Mouse (Mus musculus) brown adipose tissue, adult 24 weeks (tissue): ENCODE measurements at regions not wholly inside any gene's neighbourhood (a gene's known extent, or its start where the extent isn't known, plus 50 kb on each side); places are given as distances from the start of the nearest gene placed in this dataset.
A peak's percentile ranks its signal among the peaks of the same experiment; 100 is the strongest.

ENCODE experiments used
- H3K27ac ChIP-seq: fragments of 200-500 bp; replicated peaks from 2 replicates; pipeline ENCODE4 v1.5.1; 2012; ENCODE audit warnings: low read depth, mild to moderate bottlenecking, low read length
- H3K4me1 ChIP-seq: fragments of 200-500 bp; 2 replicates; pipeline ENCODE4 v1.6.1; 2012; ENCODE audit warnings: low read length, mixed read lengths; ENCODE audit not compliant: control insufficient read depth, insufficient read depth, insufficient read length
- H3K4me3 ChIP-seq: fragments of 200-500 bp; 2 replicates; pipeline ENCODE4 v1.5.1; 2012; ENCODE audit warnings: low read depth, mild to moderate bottlenecking, low read length, moderate library complexity; ENCODE audit not compliant: insufficient read depth

DNA sequence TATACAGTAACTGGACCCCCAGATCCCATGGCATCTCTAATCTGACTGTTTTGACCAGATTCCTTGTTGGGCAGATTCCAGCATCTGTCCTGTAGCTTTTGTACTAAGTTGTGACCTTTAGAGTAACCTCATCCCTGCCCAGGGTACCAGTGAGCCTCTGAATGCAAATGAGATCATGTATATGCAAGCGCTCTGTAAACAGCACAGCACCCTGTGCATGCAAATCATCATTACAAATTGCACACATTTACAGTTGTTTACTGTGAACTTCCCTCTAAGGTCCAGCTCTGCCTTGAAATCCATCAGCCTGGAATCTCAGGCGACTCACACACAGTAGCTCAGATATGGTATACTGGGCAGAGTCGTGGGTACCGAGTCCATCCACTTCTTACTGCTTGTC lies 258.6 kb upstream of the Dusp10 start:
- H3K4me1 ChIP-seq = no peaks in the 10 kb centered on the region
- H3K4me3 ChIP-seq = no peak overlapping the region
- no peak overlapping the region for H3K27ac ChIP-seq

DNA sequence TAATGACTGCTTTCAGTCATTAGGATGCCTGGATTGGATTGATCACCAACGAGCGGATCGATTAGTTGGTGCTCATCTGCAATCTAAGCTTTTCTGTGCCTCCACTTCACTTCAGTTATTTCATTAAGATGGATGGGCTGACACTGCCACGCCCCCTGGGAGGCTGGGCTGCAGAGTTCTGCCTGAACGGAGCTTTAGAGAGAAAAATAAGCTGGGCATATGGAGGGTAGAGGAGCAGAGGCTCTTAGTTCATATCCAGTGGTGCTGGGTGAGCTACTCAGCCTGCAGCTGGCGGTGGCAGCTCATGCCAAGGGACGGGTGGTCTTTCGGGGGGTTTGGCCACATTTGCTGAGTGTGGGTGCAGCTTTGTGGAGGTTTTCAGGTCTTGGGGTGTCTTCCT lies 256.4 kb upstream of the Dusp10 start:
- no peak overlapping the region for H3K4me3 ChIP-seq
- H3K4me1 ChIP-seq = no peaks in the 10 kb centered on the region
- no peak overlapping the region for H3K27ac ChIP-seq

DNA sequence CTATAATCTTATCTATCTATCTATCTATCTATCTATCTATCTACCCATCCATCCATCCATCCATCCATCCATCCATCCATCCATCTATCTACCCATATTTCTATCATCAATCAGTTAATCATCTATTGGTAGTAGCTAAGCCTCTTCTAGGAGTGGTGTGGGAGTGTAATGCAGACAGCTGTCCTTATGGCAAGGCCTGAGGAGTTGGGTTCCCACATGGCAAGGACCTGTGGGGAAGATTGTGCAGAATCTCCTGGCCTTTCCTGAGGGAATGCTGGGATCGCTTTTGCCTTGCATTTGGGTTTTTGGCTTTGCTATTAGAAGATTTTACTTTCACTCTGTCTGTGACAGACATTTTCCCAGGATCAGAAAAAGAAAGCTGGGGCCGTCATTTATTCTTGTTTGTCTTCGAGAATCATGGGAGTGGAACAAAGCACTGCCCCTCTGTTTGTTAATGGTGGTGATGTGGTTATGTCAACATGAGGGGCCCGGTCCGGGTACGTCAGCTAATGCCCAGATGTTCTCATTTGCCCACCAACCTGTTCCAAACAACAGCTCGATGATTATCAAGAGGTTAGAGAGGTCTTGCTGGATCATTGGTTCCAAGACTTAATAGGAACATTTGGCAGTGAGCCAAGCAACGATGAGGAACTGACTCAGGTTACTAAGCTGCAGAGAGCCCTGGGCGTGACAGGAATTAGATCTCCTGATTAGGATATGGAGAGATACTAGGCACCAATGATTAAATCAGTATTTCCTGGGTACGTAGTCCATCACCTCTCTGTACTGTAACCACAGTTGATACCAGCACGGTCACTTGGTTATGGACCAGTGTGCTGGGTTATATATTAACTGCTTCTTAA lies 249.0 kb upstream of the Dusp10 start:
- no peak overlapping the region for H3K27ac ChIP-seq
- no peak overlapping the region for H3K4me3 ChIP-seq
- H3K4me1 ChIP-seq = no peaks in the 10 kb centered on the region

DNA sequence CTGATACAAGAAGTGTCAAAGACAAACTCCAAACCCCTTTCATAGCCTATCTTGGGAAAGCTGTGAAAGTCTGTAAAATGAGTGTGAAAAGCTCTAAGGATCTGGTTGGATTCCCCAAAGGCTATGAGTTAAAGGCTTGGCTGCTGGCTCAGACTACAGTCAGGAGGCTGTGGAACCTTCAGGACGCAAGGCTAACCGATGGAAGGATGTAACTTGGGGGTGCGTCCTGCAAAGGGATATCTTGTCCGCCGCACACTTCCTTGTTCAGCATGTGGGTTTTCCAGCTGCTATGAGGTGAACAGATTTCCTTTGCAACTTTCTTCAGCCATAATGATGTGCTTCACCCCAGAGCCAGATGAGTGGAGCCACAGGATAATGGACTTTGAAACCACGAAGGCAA lies 240.3 kb upstream of the Dusp10 start:
- Histone ChIP-seq H3K4me3 (no peak overlapping the region), H3K27ac (no peak overlapping the region), H3K4me1 (no peaks in the 10 kb centered on the region)

DNA sequence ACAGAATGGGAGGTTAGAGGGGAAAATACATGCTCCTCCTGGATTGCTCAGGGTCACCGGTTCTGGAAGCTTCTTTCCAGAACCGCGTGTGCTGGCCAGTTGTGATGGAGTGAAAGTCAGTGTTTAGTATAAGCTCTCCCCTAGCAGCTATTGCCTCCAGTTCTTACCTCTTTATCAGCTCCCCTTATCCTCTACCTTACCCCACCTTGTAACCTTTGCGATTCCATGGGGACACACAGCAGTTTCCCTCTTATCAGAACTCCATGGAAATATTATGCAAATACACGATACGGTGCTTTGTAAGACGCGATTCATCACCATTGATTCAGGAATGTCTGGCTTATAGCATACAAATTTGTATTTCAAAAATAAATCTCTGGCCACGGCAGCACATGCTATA lies 232.9 kb upstream of the Dusp10 start:
- Histone ChIP-seq H3K4me3 (no peak overlapping the region), H3K4me1 (no peaks in the 10 kb centered on the region), H3K27ac (no peak overlapping the region)

DNA sequence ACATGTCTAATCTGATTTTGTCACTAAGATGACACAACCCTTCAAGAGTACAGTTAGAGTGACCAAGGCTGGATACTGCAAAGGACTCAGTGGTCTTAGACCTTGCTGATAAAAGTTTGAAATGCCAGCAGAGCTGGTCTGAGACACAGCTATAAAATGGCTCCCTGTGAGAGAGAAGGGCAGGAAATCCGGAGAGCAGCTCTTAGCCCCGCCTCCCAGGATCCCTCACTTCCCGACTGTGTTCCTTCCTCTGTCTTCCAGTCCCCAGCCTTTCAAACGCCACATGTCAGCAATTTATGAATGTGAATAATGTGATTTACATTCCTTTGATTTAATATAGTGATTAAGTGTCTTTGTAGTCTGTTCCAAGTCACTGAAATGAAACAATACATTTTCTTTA lies 232.3 kb upstream of the Dusp10 start:
- Histone ChIP-seq H3K4me3 (no peak overlapping the region), H3K4me1 (no peaks in the 10 kb centered on the region)

DNA sequence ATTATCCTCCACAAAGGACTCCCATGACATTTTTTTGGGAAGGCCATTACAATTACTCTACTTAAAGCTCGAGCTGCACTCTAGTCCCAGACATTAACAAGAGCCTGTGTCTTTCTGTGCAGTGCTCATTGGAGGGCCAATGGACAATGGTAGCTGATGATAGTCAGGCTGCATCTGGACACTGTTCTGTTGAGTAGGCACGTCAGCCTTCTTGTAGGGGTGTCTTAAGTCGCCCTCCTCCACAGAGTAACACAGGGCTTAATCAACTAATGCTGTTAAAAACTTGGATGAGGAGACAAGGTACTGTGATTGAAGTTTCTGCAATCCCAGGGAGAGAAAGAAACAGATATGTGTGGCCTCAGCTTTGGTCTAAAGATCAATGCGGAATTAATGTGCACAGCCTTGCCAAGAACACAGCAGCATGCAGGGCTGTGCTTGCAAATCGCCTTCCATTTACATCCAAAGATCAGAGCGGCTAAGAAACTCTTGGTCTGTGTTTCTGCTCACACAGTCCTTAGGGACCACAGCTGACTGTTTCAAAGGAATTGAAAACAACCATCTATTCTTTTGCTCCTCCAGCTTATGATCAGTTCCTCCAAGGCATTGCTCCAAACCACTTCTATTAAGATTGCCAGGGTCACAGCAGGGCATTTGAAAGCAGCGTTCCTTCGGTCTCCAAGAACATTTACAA lies 229.5 kb upstream of the Dusp10 start:
- Histone ChIP-seq H3K4me1 (no peaks in the 10 kb centered on the region), H3K27ac (no peak overlapping the region), H3K4me3 (no peak overlapping the region)

More for the DNA sequence above, 232.3 kb upstream of the Dusp10 start:
- H3K27ac ChIP-seq = no peak overlapping the region

DNA sequence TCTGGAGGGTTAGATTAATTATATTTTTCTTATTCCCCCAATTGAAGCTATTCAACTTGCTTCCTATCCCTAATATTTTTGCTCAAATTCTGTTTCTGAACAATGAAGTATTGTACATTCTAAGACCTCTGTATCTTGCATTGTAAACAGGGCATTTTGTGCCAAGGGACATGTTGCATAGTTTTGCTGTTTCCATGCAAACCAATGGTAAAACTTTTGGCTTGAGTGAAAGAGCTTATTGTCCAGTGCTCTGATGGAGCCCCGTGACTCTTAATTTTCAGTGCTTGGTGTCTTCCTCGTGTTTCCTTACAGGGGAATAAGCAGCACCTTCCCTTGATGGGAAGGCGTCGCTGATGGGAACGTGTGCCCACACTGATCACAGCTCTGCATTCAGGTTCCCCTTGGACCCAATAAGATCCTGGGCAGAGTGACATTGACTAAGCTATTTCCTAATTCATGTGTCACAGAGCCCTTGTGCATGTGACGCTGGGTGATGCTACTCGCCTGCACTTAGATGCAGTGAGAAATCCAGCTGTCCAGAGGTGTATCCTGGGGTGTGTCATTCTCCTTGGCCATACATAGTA lies 220.8 kb upstream of the Dusp10 start:
- H3K27ac ChIP-seq = no peak overlapping the region
- no peaks in the 10 kb centered on the region for H3K4me1 ChIP-seq
- no peak overlapping the region for H3K4me3 ChIP-seq

DNA sequence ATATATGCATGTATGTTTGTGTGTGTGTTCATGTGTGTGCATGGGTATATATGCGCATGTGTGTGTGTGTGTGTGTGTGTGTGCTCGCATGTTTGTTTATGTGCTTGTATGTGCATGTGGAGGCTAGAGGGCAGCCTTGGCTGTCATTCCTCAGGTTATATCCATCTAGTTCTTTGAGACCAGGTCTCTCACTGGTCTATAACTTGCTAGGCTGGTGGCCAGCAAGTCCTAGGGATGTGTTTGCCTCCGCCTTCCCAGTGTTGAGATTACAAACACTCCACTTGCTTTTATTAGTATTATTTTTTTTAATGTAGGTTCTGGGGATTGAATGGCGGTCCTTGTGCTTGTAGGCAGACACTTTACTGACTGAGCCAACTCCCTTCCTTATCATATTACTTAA lies 219.8 kb upstream of the Dusp10 start:
- no peak overlapping the region for H3K4me3 ChIP-seq
- H3K4me1 ChIP-seq = no peaks in the 10 kb centered on the region
- H3K27ac ChIP-seq = no peak overlapping the region

DNA sequence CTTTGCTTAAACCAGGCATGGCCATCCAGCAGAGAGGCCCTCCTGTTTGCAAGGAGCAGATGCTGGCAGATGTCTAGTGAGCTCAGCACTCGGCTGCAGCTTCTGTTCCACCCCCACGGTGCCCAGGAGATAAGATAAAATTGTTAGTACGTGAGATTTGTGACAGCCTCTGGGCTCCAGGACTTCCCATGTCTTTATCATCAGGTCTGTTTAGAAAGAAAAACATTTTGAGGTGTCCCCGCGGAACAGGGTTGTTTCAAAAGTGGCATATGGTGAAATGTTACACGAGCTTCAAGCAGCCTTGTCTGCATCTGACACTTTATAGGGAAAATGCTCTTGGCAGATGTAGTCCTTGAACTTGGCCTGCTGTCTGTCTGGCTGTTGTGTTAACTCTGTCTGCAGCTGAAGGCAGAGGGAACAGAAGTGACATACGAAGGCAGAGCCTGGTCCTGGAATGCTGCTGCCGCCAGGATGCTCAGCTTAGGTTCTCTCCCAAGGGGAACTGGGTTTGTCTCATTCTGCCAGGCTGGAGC lies 219.1 kb upstream of the Dusp10 start:
- Histone ChIP-seq H3K4me1 (no peaks in the 10 kb centered on the region), H3K4me3 (no peak overlapping the region), H3K27ac (no peak overlapping the region)

DNA sequence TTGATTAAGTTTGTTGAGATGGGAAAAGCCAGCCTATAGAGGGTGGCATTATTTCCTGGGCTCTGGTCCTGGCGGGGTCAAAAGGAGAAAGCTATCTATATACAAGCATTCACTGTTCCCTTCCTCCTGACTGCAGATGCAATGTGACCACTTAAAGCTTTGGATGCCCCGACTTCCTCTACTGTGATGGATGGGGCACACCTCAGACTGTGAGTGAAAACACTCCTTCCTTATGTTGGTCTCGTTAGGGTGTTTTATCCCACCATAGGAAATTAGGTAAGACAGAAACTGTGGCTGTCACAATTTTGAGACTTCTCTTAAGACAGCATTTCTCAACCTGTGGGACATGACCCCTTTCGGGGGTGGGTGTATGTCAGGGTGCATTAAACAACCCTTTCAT lies 210.8 kb upstream of the Dusp10 start:
- no peak overlapping the region for H3K4me3 ChIP-seq
- peaks cover 6% of the 10 kb centered on the region; the same call in 1 of the 2 replicates for H3K4me1 ChIP-seq
- H3K27ac ChIP-seq = no peak overlapping the region

DNA sequence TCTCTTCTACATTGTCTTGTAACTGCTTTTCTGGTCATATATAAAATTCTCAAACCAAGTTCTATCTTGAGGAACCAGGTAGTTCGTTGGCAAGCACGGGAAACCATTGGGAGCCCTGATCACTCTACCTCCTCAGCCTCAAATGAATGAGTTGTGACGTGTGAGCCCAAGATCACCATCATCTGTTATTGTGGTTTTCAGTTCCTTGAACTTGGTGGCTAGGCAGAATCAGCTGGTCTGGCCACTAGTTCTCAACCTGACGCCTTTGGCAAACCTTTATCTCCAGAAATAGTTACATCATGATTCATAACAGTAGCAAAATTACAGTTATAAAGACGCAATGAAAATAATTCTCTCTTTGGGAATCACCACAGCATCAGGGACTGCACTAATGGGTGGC lies 209.7 kb upstream of the Dusp10 start:
- Histone ChIP-seq H3K4me3 (no peak overlapping the region), H3K27ac (0 out of 2 replicates have a peak overlapping the region, but pooled peaks have one; percentile 51), H3K4me1 (peaks cover 6% of the 10 kb centered on the region; the same call in 1 of the 2 replicates)

DNA sequence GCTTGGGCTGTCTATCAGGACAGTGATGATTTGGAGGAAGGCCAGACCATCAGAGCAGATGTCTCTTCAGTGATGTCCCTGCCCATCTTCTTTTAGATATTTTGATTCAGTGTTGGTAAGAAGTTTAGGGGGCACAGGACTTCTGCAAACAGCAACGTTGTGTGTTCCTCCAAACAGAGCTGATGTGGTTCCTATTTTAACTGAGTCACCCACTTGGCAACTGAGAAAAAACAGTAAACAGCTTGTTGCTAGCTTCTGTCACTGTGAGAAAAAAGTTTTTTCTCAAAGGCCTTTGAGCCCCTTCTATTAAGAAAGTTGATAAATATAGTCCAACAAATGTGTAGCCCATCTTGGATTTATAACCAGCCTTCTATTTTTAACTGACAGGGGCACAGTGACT lies 209.3 kb upstream of the Dusp10 start:
- Histone ChIP-seq H3K4me1 (peaks cover 6% of the 10 kb centered on the region; the same call in 1 of the 2 replicates), H3K27ac (peak overlapping the region; percentile 58; the same call in 1 of the 2 replicates), H3K4me3 (no peak overlapping the region)

DNA sequence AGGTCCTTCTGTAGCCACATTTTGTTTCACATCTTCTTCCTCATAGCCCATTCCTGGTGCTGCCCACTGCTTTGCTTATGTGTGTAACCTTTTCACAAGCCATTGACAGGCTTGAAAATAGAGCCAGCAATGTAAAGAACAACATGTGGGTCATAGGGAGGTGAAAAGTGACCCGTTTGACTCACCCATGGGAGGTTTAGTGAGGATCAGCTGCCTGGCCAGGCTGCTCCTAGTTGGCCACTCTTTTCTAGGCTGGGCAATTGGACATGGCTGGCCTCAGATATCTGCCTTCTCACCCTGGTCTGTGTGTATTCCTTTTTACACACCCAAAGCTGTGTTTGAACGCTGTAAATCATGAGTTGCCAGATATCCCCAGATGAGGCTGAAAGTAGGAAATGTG lies 208.8 kb upstream of the Dusp10 start:
- Histone ChIP-seq H3K27ac (peak overlapping the region; percentile 58; the same call in 1 of the 2 replicates), H3K4me3 (no peak overlapping the region), H3K4me1 (peaks cover 6% of the 10 kb centered on the region; the same call in 1 of the 2 replicates)
